In genomic region chr11:120186821-120187235, GRCm38 (mm10) we compare ENCODE assay signal across 8 mouse cellular contexts. TPM values are rescaled to one million over a fixed set of nuclear protein-coding genes. Genes with fewer than 3 reads are reported as not detected.
DNase-seq lines count a peak whose midpoint lies in the region; ATAC-seq lines count a peak whose summit lies in the region.

No protein-coding gene starts in this region.

- peak overlapping the region; percentile 86 for H3K4me3 ChIP-seq in embryonic facial prominence, embryonic 13.5 days
- H3K4me3 ChIP-seq in hindbrain, embryonic 15.5 days, result peak overlapping the region; percentile 91
- peak overlapping the region; percentile 62 for H3K4me3 ChIP-seq in liver, embryonic 12.5 days
- H3K4me3 ChIP-seq in neural tube, embryonic 15.5 days (replicated peaks), result peak overlapping the region; percentile 61

- peak overlapping the region; percentile 97 for H3K27ac ChIP-seq in embryonic facial prominence, embryonic 13.5 days
- peak overlapping the region; percentile 98 for H3K27ac ChIP-seq in hindbrain, embryonic 15.5 days (replicated peaks)
- no peak overlapping the region for H3K27ac ChIP-seq in liver, embryonic 12.5 days
- peak overlapping the region; percentile 93 for H3K27ac ChIP-seq in neural tube, embryonic 15.5 days (replicated peaks)

- no peak for ATAC-seq in embryonic facial prominence, embryonic 13.5 days (ENCODE audit: insufficient number of reproducible peaks, insufficient read depth, low FRiP score, low TSS enrichment, low read depth)
- no peak for ATAC-seq in hindbrain, embryonic 15.5 days (ENCODE audit: low FRiP score, low read depth)
- no peak for ATAC-seq in liver, embryonic 12.5 days
- no peak for ATAC-seq in neural tube, embryonic 15.5 days (ENCODE audit: low FRiP score)

- no peaks in the 10 kb centered on the region for H3K27me3 ChIP-seq in embryonic facial prominence, embryonic 13.5 days
- H3K27me3 ChIP-seq in hindbrain, embryonic 15.5 days, result no peaks in the 10 kb centered on the region
- peaks cover 99% of the 10 kb centered on the region for H3K27me3 ChIP-seq in liver, embryonic 12.5 days (replicated peaks)
- H3K27me3 ChIP-seq in neural tube, embryonic 15.5 days (replicated peaks), result no peaks in the 10 kb centered on the region

- peak overlapping the region; percentile 98 for H3K9ac ChIP-seq in embryonic facial prominence, embryonic 13.5 days
- H3K9ac ChIP-seq in hindbrain, embryonic 15.5 days, result peak overlapping the region; percentile 98
- peak overlapping the region; percentile 64 for H3K9ac ChIP-seq in liver, embryonic 12.5 days
- peak overlapping the region; percentile 79 for H3K9ac ChIP-seq in neural tube, embryonic 15.5 days (replicated peaks)

- H3K36me3 ChIP-seq in embryonic facial prominence, embryonic 13.5 days, result peaks cover 5% of the 10 kb centered on the region; the same call in 1 of the 2 replicates
- H3K36me3 ChIP-seq in hindbrain, embryonic 15.5 days, result no peaks in the 10 kb centered on the region
- H3K36me3 ChIP-seq in liver, embryonic 12.5 days, result no peaks in the 10 kb centered on the region
- H3K36me3 ChIP-seq in neural tube, embryonic 15.5 days, result no peaks in the 10 kb centered on the region

- H3K4me2 ChIP-seq in embryonic facial prominence, embryonic 13.5 days, result peak overlapping the region; percentile 96
- H3K4me2 ChIP-seq in hindbrain, embryonic 15.5 days, result peak overlapping the region; percentile 83
- peak overlapping the region; percentile 80 for H3K4me2 ChIP-seq in liver, embryonic 12.5 days
- H3K4me2 ChIP-seq in neural tube, embryonic 15.5 days, result peak overlapping the region; percentile 83

- DNase-seq in lung, adult 18-20 months, result peak; percentile 16 to 27
- DNase-seq in lung, postnatal 25 days (ENCODE audit: low spot score), result no peak
- no peak for DNase-seq in spleen, postnatal 10 days (ENCODE audit: low spot score in 2 of 2)
- no peak for DNase-seq in spleen, postnatal 14 days (ENCODE audit: low spot score in 2 of 2)

- no peaks in the 10 kb centered on the region for H3K9me3 ChIP-seq in embryonic facial prominence, embryonic 13.5 days
- no peaks in the 10 kb centered on the region for H3K9me3 ChIP-seq in hindbrain, embryonic 15.5 days
- no peaks in the 10 kb centered on the region for H3K9me3 ChIP-seq in liver, embryonic 12.5 days (replicated peaks)
- no peaks in the 10 kb centered on the region for H3K9me3 ChIP-seq in neural tube, embryonic 15.5 days (replicated peaks)

- peaks cover 66% of the 10 kb centered on the region for H3K4me1 ChIP-seq in embryonic facial prominence, embryonic 13.5 days
- peaks cover 68% of the 10 kb centered on the region for H3K4me1 ChIP-seq in hindbrain, embryonic 15.5 days (replicated peaks)
- H3K4me1 ChIP-seq in liver, embryonic 12.5 days, result peaks cover 60% of the 10 kb centered on the region
- H3K4me1 ChIP-seq in neural tube, embryonic 15.5 days, result peaks cover 66% of the 10 kb centered on the region

- WGBS in embryonic facial prominence, embryonic 13.5 days, result 1% methylated on average over 20 of the region's 20 CpGs
- 2% methylated on average over 20 of the region's 20 CpGs for WGBS in hindbrain, embryonic 15.5 days
- 8% methylated on average over 20 of the region's 20 CpGs for whole genome bisulfite sequencing in liver, embryonic 12.5 days (ENCODE audit: insufficient replicate concordance)
- 2% methylated on average over 20 of the region's 20 CpGs for WGBS in neural tube, embryonic 15.5 days

RNA-seq across cellular contexts. Expression of gene Slc38a10, which starts 35.7 kb away (rescaled TPM):
- 92.9 and 94.5 TPM in 2 replicates for polyA plus RNA-seq in embryonic facial prominence, embryonic 13.5 days (2015; fragmentation: Nextera tagmentation; extraction: Ambion mirVana)
- 112 and 116 TPM in 2 replicates for polyA plus RNA-seq in hindbrain, embryonic 15.5 days (2015; fragmentation: Nextera tagmentation; extraction: Ambion mirVana)
- 54.9 and 55.2 TPM in 2 replicates for polyA plus RNA-seq in liver, embryonic 12.5 days (2016; fragmentation: Nextera tagmentation; extraction: Ambion mirVana)
- 107 and 112 TPM in 2 replicates for polyA plus RNA-seq in neural tube, embryonic 15.5 days (2015; fragmentation: Nextera tagmentation; extraction: Ambion mirVana)

RNA-seq across cellular contexts. Expression of gene Bahcc1, which starts 45.9 kb away (rescaled TPM):
- polyA plus RNA-seq in embryonic facial prominence, embryonic 13.5 days (2015; fragmentation: Nextera tagmentation; extraction: Ambion mirVana), result 13.1 and 13.9 TPM in 2 replicates
- 11.5 and 12.5 TPM in 2 replicates for polyA plus RNA-seq in hindbrain, embryonic 15.5 days (2015; fragmentation: Nextera tagmentation; extraction: Ambion mirVana)
- 3.0 and 3.5 TPM in 2 replicates for polyA plus RNA-seq in liver, embryonic 12.5 days (2016; fragmentation: Nextera tagmentation; extraction: Ambion mirVana)
- polyA plus RNA-seq in neural tube, embryonic 15.5 days (2015; fragmentation: Nextera tagmentation; extraction: Ambion mirVana), result 8.7 and 10.4 TPM in 2 replicates

Comparison
In these comparisons a context has a peak if more than half of its experiments do, and no peak if none do; other contexts are left out.
1. DNase-seq: peak in lung, adult 18-20 months (2 of 2); none in lung, postnatal 25 days (single experiment), spleen, postnatal 10 days (0 of 2) and spleen, postnatal 14 days (0 of 2).
2. Peak in every context shown above with its lines, with median percentiles within 50 percentile points of each other: H3K4me2 ChIP-seq, H3K4me3 ChIP-seq and H3K9ac ChIP-seq.